Mouse (Mus musculus) kidney, embryonic 15.5 days (tissue): ENCODE results near the gene Prkcq. TPM values are rescaled to one million over a fixed set of nuclear protein-coding genes. Genes with fewer than 3 reads are reported as not detected.

ENCODE experiments used
- ATAC-seq: fragments of 200-750 bp; cut with Nextera tagmentation; replicated peaks from 2 replicates; pipeline ENCODE4 v1.8.0; 2017; ENCODE audit warnings: moderate TSS enrichment; ENCODE audit not compliant: low FRiP score
- H3K27ac ChIP-seq: fragments of 300-500 bp; sonication (generic); 2 replicates; pipeline ENCODE4 v1.5.1; 2015; ENCODE audit warnings: mild to moderate bottlenecking, inconsistent platforms
- H3K27me3 ChIP-seq: fragments of 300-500 bp; sonication (generic); 2 replicates; pipeline ENCODE4 v1.6.1; 2015; ENCODE audit warnings: inconsistent platforms
- H3K36me3 ChIP-seq: fragments of 300-500 bp; sonication (generic); 2 replicates; pipeline ENCODE4 v1.6.1; 2015; ENCODE audit warnings: inconsistent platforms
- H3K4me1 ChIP-seq: fragments of 300-500 bp; sonication (generic); 2 replicates; pipeline ENCODE4 v1.6.1; 2015; ENCODE audit warnings: inconsistent platforms
- H3K4me2 ChIP-seq: fragments of 300-500 bp; sonication (generic); 2 replicates; pipeline ENCODE4 v1.6.1; 2015; ENCODE audit warnings: moderate library complexity, mild to moderate bottlenecking, inconsistent platforms
- H3K4me3 ChIP-seq: fragments of 300-500 bp; sonication (generic); replicated peaks from 2 replicates; pipeline ENCODE4 v1.5.1; 2015; ENCODE audit warnings: mild to moderate bottlenecking, inconsistent platforms
- H3K9ac ChIP-seq: fragments of 300-500 bp; sonication (generic); 2 replicates; pipeline ENCODE4 v1.6.1; 2015; ENCODE audit warnings: mild to moderate bottlenecking, inconsistent platforms
- H3K9me3 ChIP-seq: fragments of 300-500 bp; sonication (generic); replicated peaks from 2 replicates; pipeline ENCODE4 v1.6.1; 2016; ENCODE audit warnings: inconsistent platforms
- WGBS: fragments of 180-500 bp; shearing (Covaris S2); methylation state at CpG from one replicate; pipeline ENCODE4 v1.1.7; 2015; ENCODE audit warnings: mixed read lengths; 5-methylcytosine and 5-hydroxymethylcytosine counted together
- polyA plus RNA-seq: library from polyadenylated mRNA; unstranded; fragments of >200 nt; fragmentation: Nextera tagmentation; extraction: Ambion mirVana; gene quantifications from 2 replicates; pipeline ENCODE4 v1.2.1, GENCODE M21; 2015

Prkcq gene
- polyA plus RNA-seq = 3.4 and 4.3 TPM in 2 replicates

GRCm38 (mm10) chr2:11171754-11172501 is at the start of gene Prkcq:
Gene Prkcq, plus strand, starts transcription at chr2:11172108.
- H3K4me2 ChIP-seq = peak within 1 kb of the TSS; percentile 85
- ATAC-seq = peak; percentile 94
- 3% methylated on average over 51 of the region's 51 CpGs for WGBS

GRCm38 (mm10) chr2:11130881-11131280 is 41.0 kb upstream of the Prkcq start:
- Histone ChIP-seq H3K9ac (no peak overlapping the region), H3K9me3 (no peaks in the 10 kb centered on the region), H3K27ac (no peak overlapping the region), H3K27me3 (no peaks in the 10 kb centered on the region), H3K4me3 (no peak overlapping the region), H3K4me1 (no peaks in the 10 kb centered on the region), H3K4me2 (no peak overlapping the region), H3K36me3 (no peaks in the 10 kb centered on the region)
- 58% methylated on average over 12 of the region's 12 CpGs for WGBS
- no peak for ATAC-seq

More at GRCm38 (mm10) chr2:11171754-11172501, at the start of gene Prkcq:
- Histone ChIP-seq H3K36me3 (no peaks in the 10 kb centered on the region), H3K27ac (no peak within 1 kb of the TSS), H3K4me1 (peaks cover 16% of the 10 kb centered on the region), H3K27me3 (peaks cover 21% of the 10 kb centered on the region), H3K9ac (peak within 1 kb of the TSS; percentile 16), H3K4me3 (peak within 1 kb of the TSS; percentile 50), H3K9me3 (no peaks in the 10 kb centered on the region)

GRCm38 (mm10) chr2:11135718-11136117 is 36.2 kb upstream of the Prkcq start:
- no peak for ATAC-seq
- Histone ChIP-seq H3K36me3 (no peaks in the 10 kb centered on the region), H3K27me3 (no peaks in the 10 kb centered on the region), H3K9ac (no peak overlapping the region), H3K4me1 (no peaks in the 10 kb centered on the region), H3K9me3 (no peaks in the 10 kb centered on the region), H3K4me3 (no peak overlapping the region), H3K4me2 (no peak overlapping the region), H3K27ac (no peak overlapping the region)
- 41% methylated on average over 6 of the region's 6 CpGs for WGBS

GRCm38 (mm10) chr2:11138076-11138475 is 33.8 kb upstream of the Prkcq start:
- H3K9me3 ChIP-seq = no peaks in the 10 kb centered on the region
- WGBS = 86% methylated on average over 6 of the region's 6 CpGs
- H3K27ac ChIP-seq = no peak overlapping the region
- H3K4me1 ChIP-seq = no peaks in the 10 kb centered on the region
- no peaks in the 10 kb centered on the region for H3K36me3 ChIP-seq
- H3K27me3 ChIP-seq = no peaks in the 10 kb centered on the region
- ATAC-seq = no peak
- no peak overlapping the region for H3K4me3 ChIP-seq
- no peak overlapping the region for H3K4me2 ChIP-seq
- no peak overlapping the region for H3K9ac ChIP-seq

- no peak overlapping the region for H3K9ac ChIP-seq
- no peaks in the 10 kb centered on the region for H3K27me3 ChIP-seq
- WGBS = 74% methylated on average over 1 of the region's 1 CpGs
- H3K9me3 ChIP-seq = no peaks in the 10 kb centered on the region
- no peaks in the 10 kb centered on the region for H3K4me1 ChIP-seq
- ATAC-seq = no peak
- H3K36me3 ChIP-seq = no peaks in the 10 kb centered on the region
- H3K4me3 ChIP-seq = no peak overlapping the region
- no peak overlapping the region for H3K4me2 ChIP-seq
- no peak overlapping the region for H3K27ac ChIP-seq
These were observed 32.3 kb upstream of the Prkcq start for GRCm38 (mm10) chr2:11139518-11140152.

- no peak for ATAC-seq
- Histone ChIP-seq H3K36me3 (no peaks in the 10 kb centered on the region), H3K27me3 (no peaks in the 10 kb centered on the region), H3K4me1 (no peaks in the 10 kb centered on the region), H3K27ac (no peak overlapping the region), H3K9me3 (no peaks in the 10 kb centered on the region), H3K4me3 (no peak overlapping the region), H3K9ac (no peak overlapping the region), H3K4me2 (no peak overlapping the region)
- WGBS = 97% methylated on average over 3 of the region's 3 CpGs
These were observed 31.5 kb upstream of the Prkcq start for GRCm38 (mm10) chr2:11140385-11140784.

- no peaks in the 10 kb centered on the region for H3K9me3 ChIP-seq
- WGBS = 93% methylated on average over 4 of the region's 4 CpGs
- H3K36me3 ChIP-seq = no peaks in the 10 kb centered on the region
- no peaks in the 10 kb centered on the region for H3K27me3 ChIP-seq
- no peak overlapping the region for H3K4me3 ChIP-seq
- H3K4me1 ChIP-seq = no peaks in the 10 kb centered on the region
- H3K9ac ChIP-seq = no peak overlapping the region
- ATAC-seq = no peak
- H3K4me2 ChIP-seq = no peak overlapping the region
- H3K27ac ChIP-seq = no peak overlapping the region
These were observed 22.8 kb upstream of the Prkcq start for GRCm38 (mm10) chr2:11149091-11149490.

GRCm38 (mm10) chr2:11150975-11151374 is 20.9 kb upstream of the Prkcq start:
- Histone ChIP-seq H3K36me3 (no peaks in the 10 kb centered on the region), H3K9me3 (no peaks in the 10 kb centered on the region), H3K4me3 (no peak overlapping the region), H3K9ac (no peak overlapping the region), H3K27ac (no peak overlapping the region), H3K27me3 (no peaks in the 10 kb centered on the region), H3K4me2 (no peak overlapping the region), H3K4me1 (no peaks in the 10 kb centered on the region)
- 75% methylated on average over 7 of the region's 7 CpGs for WGBS
- ATAC-seq = no peak

GRCm38 (mm10) chr2:11151655-11152323 is 20.1 kb upstream of the Prkcq start:
- H3K4me2 ChIP-seq = no peak overlapping the region
- no peaks in the 10 kb centered on the region for H3K36me3 ChIP-seq
- no peaks in the 10 kb centered on the region for H3K4me1 ChIP-seq
- no peaks in the 10 kb centered on the region for H3K9me3 ChIP-seq
- no peak for ATAC-seq
- no peak overlapping the region for H3K9ac ChIP-seq
- WGBS = 83% methylated on average over 6 of the region's 6 CpGs
- H3K4me3 ChIP-seq = no peak overlapping the region
- H3K27ac ChIP-seq = no peak overlapping the region
- H3K27me3 ChIP-seq = no peaks in the 10 kb centered on the region

GRCm38 (mm10) chr2:11159641-11160040 is 12.3 kb upstream of the Prkcq start:
- no peaks in the 10 kb centered on the region for H3K9me3 ChIP-seq
- no peaks in the 10 kb centered on the region for H3K27me3 ChIP-seq
- no peak overlapping the region for H3K4me2 ChIP-seq
- ATAC-seq = no peak
- 89% methylated on average over 7 of the region's 7 CpGs for WGBS
- H3K36me3 ChIP-seq = no peaks in the 10 kb centered on the region
- no peak overlapping the region for H3K4me3 ChIP-seq
- H3K9ac ChIP-seq = no peak overlapping the region
- no peak overlapping the region for H3K27ac ChIP-seq
- no peaks in the 10 kb centered on the region for H3K4me1 ChIP-seq

- no peaks in the 10 kb centered on the region for H3K4me1 ChIP-seq
- no peak overlapping the region for H3K4me2 ChIP-seq
- WGBS = 81% methylated on average over 3 of the region's 3 CpGs
- no peaks in the 10 kb centered on the region for H3K36me3 ChIP-seq
- H3K27ac ChIP-seq = no peak overlapping the region
- H3K4me3 ChIP-seq = no peak overlapping the region
- no peaks in the 10 kb centered on the region for H3K27me3 ChIP-seq
- H3K9ac ChIP-seq = no peak overlapping the region
- H3K9me3 ChIP-seq = no peaks in the 10 kb centered on the region
- ATAC-seq = no peak
These were observed 11.2 kb upstream of the Prkcq start for GRCm38 (mm10) chr2:11160696-11161095.

- no peaks in the 10 kb centered on the region for H3K27me3 ChIP-seq
- H3K9ac ChIP-seq = no peak overlapping the region
- H3K4me3 ChIP-seq = no peak overlapping the region
- no peaks in the 10 kb centered on the region for H3K4me1 ChIP-seq
- H3K27ac ChIP-seq = no peak overlapping the region
- no peaks in the 10 kb centered on the region for H3K9me3 ChIP-seq
- H3K36me3 ChIP-seq = no peaks in the 10 kb centered on the region
- ATAC-seq = no peak
- H3K4me2 ChIP-seq = no peak overlapping the region
- WGBS = 88% methylated on average over 4 of the region's 4 CpGs
These were observed 10.6 kb upstream of the Prkcq start for GRCm38 (mm10) chr2:11161336-11161735.
